Mouse (Mus musculus) layer of hippocampus, postnatal 25 days (tissue): ENCODE measurements around the gene Npas1. TPM values are rescaled to one million over a fixed set of nuclear protein-coding genes. Genes with fewer than 3 reads are reported as not detected.

Experiments used
- DNase-seq, 2 experiments: peaks; one replicate each; pipeline ENCODE4 v3.0.0; 2022; ENCODE audit warnings: mixed read lengths in 2 of 2, low spot score in 1 of 2; ENCODE audit errors: extremely low spot score in 1 of 2
- total RNA-seq, 2 experiments: library from RNA; stranded (reverse); gene quantifications; 2 replicates each; pipeline ENCODE4 v1.2.3; 2021

The Npas1 gene
- 10 to 100 TPM; 18.8 to 19.8 TPM for total RNA-seq

GRCm38 (mm10) chr7:16477628-16478027 is at the start of gene Npas1:
Gene Npas1, minus strand, starts transcription at chr7:16477728.
- no peak for DNase-seq

GRCm38 (mm10) chr7:16525995-16526394 is 48.5 kb upstream of the Npas1 start:
- DNase-seq: no peak

GRCm38 (mm10) chr7:16525448-16525847 is 47.9 kb upstream of the Npas1 start:
- no peak for DNase-seq

- no peak for DNase-seq
Measured at GRCm38 (mm10) chr7:16524308-16524707, 46.8 kb upstream of the Npas1 start.

GRCm38 (mm10) chr7:16519310-16519709 is 41.8 kb upstream of the Npas1 start:
- no peak for DNase-seq

- no peak for DNase-seq
Measured at GRCm38 (mm10) chr7:16517198-16517597, 39.7 kb upstream of the Npas1 start.

- DNase-seq: peak in 1 of 2 experiments; percentile 54
Measured at GRCm38 (mm10) chr7:16507284-16507683, 29.8 kb upstream of the Npas1 start.

GRCm38 (mm10) chr7:16505226-16505593 is 27.7 kb upstream of the Npas1 start:
- no peak for DNase-seq

- no peak for DNase-seq
Measured at GRCm38 (mm10) chr7:16504573-16505225, 27.2 kb upstream of the Npas1 start.

GRCm38 (mm10) chr7:16501571-16501970 is 24.0 kb upstream of the Npas1 start:
- DNase-seq: no peak

- DNase-seq: no peak
Measured at GRCm38 (mm10) chr7:16499671-16500104, 22.2 kb upstream of the Npas1 start.

- DNase-seq: no peak
Measured at GRCm38 (mm10) chr7:16496260-16496659, 18.7 kb upstream of the Npas1 start.

GRCm38 (mm10) chr7:16493361-16493760 is 15.8 kb upstream of the Npas1 start:
- peak in 1 of 2 experiments; percentile 59 for DNase-seq

GRCm38 (mm10) chr7:16492211-16492610 is 14.7 kb upstream of the Npas1 start:
- DNase-seq: no peak

GRCm38 (mm10) chr7:16491759-16492158 is 14.2 kb upstream of the Npas1 start:
- peak; percentile 48 to 69 for DNase-seq

- peak in 1 of 2 experiments; percentile 53 for DNase-seq
Measured at GRCm38 (mm10) chr7:16489948-16490347, 12.4 kb upstream of the Npas1 start.

- DNase-seq: no peak
Measured at GRCm38 (mm10) chr7:16488816-16489215, 11.3 kb upstream of the Npas1 start.

- no peak for DNase-seq
Measured at GRCm38 (mm10) chr7:16476600-16476989, 933 bp downstream of the Npas1 start.

GRCm38 (mm10) chr7:16475764-16476599 is 1.5 kb downstream of the Npas1 start:
- no peak for DNase-seq

GRCm38 (mm10) chr7:16475321-16475720 is 2.2 kb downstream of the Npas1 start:
- DNase-seq: no peak

GRCm38 (mm10) chr7:16474445-16474844 is 3.1 kb downstream of the Npas1 start:
- DNase-seq: no peak

- no peak for DNase-seq
Measured at GRCm38 (mm10) chr7:16473847-16474246, 3.7 kb downstream of the Npas1 start.
